Mouse (Mus musculus) liver, embryonic 14.5 days (tissue): ENCODE results near the gene Camk2d.

Experiments
- CTCF ChIP-seq: IDR thresholded peaks from 2 replicates; pipeline ENCODE4 v1.5.1; 2016; ENCODE audit warnings: antibody characterized with exemption, low read depth, control low read depth
- EP300 ChIP-seq: IDR thresholded peaks from 2 replicates; pipeline ENCODE4 v1.6.1; 2016; ENCODE audit warnings: antibody characterized with exemption, low read depth

GRCm38 (mm10) chr3:126727387-126727786 is 131.3 kb downstream of the Camk2d start:
- TF ChIP-seq CTCF (no peak), EP300 (no peak)
